Mouse (Mus musculus) cerebellum, adult 9-11 months (tissue): Measurements from ENCODE around the gene Ptbp1.
"Not testable (repeated sequence)": the region's sequence is repeated elsewhere in the genome, so short reads cannot be mapped to it uniquely, and the experiment has no call there.

Experiments
- DNase-seq: peaks from one replicate; pipeline ENCODE4 v3.0.0; 2022

Ptbp1 gene

DNA sequence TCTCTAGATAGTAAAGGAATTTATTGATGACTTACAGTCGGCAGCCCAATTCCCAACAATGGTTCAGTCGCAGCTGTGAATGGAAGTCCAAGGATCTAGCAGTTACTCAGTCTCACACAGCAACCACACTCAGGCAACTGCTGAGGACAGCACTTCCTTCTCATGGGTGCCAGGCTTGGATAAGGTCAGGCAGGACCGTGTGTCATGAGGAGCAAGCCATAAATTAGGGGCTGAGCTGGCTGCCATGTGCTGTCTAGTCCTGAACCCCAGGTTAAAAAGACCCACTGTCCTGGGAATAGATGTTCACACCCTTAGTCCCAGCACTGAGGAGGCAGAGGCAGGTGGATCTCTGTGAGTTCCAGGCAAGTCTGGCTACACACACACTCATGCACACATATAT is 30.7 kb downstream of the Ptbp1 start:
- not testable (repeated sequence) for DNase-seq

DNA sequence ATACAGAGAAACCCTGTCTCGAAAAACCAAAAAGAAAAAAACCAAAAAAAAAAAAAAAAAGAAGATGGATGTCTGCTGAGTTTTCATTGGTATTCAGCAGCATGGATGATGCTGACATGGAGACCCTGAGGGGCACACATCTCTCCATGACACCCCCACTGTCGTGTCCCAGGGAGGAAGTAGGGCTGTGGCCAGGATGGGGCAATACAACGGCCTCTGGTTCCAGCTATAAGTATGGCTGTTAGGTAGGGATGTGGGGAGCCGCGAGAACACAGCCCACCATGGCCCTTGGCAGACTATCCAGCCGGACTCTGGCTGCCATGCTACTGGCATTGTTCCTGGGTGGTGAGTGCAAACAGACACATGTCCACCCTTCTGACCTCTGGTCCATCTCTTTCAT is 31.8 kb downstream of the Ptbp1 start, which contains the start of gene Elane:
Elane (plus strand) TSS at position 194 of the 400 bp plus-strand sequence.
- DNase-seq, result no peak

DNA sequence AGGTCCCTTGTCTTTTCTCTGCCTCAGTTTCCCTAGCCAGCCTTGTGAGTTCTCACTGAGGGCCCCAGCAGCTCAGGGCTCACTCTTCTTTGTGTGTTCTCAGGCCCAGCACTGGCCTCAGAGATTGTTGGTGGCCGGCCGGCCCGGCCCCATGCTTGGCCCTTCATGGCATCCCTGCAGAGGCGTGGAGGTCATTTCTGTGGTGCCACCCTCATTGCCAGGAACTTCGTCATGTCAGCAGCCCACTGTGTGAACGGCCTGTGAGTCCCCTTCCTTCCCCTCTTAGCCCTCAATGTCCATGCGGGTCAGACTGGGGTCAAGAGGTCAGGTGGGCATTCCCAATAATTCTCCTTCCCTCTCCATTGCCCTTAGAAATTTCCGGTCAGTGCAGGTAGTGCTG is 32.4 kb downstream of the Ptbp1 start:
- no peak for DNase-seq

DNA sequence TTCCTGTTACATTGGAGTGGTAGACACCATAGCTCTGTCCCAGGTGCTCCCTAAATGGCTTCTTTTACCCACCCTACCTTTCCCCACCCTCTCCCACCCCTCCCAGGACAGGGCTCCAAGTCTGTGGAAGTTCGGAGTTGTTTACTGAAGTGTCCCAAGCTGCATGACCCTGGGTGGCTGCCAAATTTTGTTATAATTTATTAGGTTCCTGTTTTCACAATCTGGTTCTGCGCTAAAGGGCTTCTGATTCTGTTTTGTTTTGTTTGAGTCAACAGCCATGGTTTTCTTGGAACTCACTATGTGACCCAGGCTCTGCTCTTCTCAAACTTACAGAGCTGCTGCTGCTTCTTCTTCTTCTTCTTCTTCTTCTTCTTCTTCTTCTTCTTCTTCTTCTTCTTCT is 35.2 kb downstream of the Ptbp1 start:
- no peak for DNase-seq

DNA sequence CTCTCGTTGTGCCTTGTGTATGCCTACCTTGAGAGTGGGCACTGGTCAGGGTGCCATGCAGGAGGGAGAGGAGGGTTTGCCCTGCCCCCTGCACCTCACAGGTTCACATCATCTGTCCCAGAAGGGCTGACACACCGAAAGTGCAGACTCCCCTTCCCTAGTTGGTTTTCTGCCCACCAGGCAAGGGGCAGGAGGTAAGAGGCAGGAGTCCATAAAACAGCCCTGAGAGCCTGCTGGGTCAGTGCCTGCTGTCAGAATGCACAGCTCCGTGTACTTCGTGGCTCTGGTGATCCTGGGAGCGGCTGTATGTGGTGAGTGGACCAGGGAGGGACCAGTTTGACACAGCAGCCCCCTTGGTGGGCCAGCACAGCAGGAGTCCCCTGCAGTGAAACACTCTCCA is 36.4 kb downstream of the Ptbp1 start, which contains the start of gene Cfd:
Cfd (plus strand) TSS at position 184 of the 400 bp plus-strand sequence.
- DNase-seq, result no peak

DNA sequence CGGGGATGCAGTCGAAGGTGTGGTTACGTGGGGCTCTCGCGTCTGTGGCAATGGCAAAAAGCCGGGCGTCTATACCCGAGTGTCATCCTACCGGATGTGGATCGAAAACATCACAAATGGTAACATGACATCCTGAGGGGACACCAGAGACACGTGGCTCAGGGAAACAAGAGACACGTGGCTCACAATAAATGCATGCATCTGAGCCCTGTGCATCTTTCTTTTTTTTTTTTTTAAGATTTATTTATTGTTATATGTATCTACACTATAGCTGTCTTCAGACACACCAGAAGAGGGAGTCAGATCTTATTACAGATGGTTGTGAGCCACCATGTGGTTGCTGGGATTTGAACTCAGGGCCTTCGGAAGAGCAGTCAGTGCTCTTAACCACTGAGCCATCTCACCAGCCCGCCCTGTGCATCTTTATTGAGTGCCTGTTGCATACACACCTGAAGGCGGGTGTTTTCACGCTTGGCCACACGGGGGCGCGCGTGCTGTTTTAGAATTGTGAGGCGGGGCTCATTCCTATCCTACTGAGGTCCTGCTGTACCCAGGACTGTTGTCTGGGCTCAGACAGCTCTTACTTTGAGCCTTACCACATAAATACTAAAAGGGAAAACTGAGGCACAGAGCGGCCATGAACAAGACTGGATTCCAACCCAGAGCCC is 38.4 kb downstream of the Ptbp1 start:
- DNase-seq, result peak; percentile 82

DNA sequence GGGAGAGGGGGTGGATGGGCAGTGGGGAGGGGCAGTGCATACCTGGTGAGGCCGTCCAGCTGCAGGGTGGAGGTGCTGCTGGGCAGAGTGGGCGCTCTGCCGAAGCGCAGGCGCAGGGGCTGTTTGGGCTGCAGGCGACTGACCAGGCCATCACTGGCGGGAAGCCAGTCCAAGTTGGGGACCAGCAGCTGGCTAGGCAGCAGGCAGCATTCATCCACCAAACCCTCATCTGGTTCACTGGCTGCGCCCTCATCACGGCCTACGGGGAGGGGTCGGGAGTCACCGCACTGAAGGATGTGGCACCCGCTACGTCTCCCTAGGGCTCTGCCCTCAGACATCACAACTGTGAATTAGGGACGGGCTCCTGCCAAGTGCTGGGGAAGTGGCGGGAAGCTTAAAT is 42.1 kb downstream of the Ptbp1 start:
- DNase-seq, result no peak

DNA sequence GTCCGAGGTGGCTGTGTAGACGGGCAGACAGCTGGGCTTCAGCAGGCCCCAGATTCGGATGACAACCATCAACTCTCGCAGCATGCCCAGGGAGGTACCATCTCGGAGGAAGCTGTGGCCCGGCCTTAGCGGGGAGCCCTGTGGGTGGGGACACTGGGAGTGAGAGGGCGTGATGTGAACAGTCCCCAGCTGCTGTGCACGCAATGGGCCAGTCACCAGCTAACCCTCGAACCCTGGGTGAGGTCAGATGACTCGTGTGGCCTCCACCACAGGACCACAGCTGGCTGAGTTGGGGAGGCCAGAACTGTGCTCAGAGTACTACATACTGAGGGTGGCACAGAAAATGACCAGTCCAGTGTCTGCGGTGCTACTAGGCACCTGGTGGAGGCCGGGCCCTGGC is 42.6 kb downstream of the Ptbp1 start:
- no peak for DNase-seq

DNA sequence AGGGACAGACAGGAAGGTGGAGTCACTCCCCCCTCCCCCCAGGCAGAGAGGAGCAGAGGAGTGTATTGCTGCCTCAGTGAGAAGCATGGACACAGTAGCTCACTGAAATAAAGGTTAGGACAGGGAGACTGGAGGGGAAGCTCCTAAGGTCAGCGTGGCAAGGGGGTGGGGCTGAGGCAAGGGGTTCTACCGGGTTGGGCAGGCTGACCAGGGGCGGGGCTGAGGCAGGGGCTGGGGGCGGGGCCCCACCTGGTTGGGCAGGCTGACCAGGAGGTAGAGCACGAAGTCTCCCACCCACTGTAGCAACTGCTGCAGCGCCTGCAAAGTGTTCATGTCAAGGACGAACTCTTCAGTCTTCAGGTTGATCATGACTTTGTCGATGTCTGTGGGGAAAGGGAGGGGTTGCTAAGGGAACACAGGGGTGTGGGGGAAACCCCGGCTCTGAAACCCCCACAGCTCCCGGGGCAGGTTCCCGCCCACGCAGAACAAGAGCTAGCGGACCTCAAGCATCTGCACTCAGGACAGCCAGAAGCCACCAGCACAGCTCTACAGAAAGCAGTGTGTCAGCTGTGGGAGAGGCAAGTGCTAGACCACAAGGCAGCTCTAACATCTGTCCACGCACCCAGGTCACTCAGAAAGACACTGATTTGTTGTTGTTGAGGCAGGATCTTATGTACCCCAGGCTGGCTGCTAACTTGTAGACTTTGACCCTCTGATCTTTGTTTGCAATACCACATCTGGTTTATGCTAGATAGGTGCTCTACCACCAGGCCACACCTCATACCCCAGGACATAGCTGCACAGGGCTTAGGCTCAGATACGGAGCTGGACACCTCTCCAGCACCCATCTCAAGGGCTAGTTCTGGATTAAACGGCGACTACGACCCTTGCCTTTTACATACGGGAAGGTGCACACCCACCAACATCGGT is 43.4 kb downstream of the Ptbp1 start:
- no peak for DNase-seq

DNA sequence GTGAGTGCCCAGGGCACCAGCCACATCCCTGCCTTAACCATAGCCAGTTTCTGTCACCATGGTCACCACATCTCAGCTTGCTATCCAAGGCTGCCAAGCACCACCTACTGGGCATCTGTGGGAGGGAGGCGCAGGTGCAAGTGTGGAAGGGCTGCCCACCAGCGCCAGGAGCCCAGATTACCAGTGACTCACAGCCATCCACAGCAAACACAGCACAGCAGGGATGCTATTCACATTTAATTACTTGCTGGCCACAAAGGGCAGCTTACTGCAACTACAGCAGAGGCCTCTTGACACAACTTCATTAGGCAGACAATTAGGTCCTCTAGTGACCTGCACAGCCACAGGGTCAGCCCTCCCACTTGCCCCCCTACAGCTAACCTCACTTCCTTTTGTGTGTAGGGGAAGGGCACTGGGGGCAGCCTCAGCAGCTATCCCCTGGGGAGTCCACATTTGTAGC is 46.8 kb downstream of the Ptbp1 start:
- DNase-seq, result no peak

DNA sequence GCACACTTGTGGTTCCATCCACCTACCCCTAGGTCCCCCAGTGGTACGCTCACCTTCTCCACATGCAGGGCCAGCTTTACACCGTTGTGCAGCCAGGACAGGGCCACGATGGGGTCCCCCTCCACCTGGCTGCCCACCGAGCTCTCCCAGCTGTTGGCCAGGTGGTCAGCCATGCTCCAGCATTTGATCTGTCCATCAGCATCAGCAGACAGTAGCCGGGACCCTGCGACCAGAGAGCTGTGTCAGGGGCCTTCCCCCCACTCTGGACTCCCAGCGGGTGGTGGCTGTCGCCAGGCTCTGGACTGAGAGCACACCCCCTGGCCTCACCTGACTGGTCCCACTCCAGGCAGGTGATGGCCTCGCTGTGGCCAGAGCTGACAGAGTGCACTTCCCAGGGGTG is 52.5 kb downstream of the Ptbp1 start:
- peak; percentile 68 for DNase-seq

DNA sequence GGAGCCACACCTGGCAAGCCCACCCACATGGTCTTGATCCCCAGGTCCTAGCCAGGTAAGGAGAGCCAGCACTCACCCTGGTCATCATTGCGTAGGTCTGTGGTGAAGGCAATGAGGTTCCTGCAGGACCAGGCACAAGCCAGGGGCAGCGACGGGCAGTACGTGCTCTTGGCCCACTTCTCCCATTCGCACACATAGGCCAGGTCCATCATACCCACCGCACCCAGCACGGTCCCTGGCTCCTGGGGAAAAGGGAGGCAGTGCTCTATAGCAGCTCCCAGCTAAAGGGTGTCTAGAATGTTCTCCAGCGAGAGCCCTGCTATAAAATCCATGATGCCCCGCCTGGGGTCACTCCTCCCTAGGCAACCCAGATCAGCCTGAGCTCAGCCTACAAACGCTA is 53.2 kb downstream of the Ptbp1 start:
- DNase-seq, result peak; percentile 62

DNA sequence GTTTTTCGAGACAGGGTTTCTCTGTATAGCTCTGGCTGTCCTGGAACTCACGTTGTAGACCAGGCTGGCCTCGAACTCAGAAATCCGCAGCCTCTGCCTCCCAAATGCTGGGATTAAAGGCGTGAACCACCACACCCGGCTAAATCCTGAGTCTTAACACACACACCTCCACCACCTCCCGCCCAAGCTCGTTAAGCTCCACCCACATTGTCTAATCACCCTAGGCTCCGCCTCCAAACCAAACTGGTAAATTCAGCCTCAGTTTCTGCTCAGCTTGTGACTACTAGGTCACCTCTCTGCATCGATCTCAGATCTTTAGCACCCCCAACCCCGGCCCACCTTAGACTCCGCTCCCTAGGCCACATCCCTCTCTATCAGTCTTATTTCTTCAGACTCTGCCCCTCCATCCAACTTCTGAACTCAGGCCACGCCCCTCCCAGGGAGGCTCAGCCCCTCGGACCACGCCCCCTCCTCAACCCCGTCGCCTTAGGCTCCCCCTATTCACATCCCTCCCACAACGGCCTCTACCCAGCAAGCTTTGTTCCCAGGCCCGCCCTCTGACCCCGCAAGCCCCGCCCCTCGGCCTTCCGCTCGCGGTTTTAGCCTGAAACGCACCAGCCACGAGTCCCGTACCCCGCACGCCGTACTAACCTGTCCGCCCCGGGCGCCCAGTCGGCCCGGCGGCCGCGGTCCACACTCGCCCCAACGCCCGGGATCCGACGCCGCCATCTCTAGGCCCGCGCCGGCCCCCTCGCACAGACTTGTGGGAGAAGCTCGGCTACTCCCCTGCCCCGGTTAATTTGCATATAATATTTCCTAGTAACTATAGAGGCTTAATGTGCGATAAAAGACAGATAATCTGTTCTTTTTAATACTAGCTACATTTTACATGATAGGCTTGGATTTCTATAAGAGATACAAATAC is 54.2 kb downstream of the Ptbp1 start, which contains the start of gene Med16:
Med16 (minus strand) TSS at position 757 of the 925 bp plus-strand sequence.
- peak; percentile 98 for DNase-seq

DNA sequence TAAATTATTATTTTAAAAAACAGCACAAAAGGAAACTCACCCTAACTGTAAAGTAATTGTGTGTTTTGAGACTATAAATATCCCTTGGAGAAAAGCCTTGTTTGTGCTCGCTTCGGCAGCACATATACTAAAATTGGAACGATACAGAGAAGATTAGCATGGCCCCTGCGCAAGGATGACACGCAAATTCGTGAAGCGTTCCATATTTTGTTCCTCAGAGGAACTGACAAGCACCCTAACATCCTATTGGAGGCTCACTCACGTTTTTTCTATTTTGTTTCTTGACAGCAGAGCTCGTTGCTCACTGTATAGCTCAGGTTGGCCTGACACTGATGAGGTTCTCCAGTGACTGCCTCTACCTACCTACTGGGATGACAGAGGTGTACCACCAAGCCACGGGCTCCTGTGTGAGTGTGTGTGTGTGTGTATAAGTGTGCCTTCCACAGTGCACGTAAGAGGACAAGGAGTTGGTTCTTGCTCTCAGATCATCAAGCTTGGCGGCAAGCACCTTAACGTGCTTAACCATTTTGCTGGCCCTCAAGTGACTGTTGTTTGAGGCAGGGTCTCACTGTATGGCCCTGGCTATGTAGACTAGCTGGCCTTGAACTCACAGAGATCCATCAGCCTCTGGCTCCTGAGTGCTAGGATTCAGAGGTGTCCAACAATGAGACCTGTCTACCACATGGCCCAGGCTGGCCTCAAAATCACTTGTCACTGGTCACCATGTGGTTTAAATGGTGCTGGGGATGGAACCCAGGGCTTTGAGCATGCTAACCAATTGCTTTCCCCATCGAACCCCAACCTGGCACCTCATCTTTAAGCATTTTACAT is 55.1 kb downstream of the Ptbp1 start:
- peak; percentile 70 for DNase-seq

DNA sequence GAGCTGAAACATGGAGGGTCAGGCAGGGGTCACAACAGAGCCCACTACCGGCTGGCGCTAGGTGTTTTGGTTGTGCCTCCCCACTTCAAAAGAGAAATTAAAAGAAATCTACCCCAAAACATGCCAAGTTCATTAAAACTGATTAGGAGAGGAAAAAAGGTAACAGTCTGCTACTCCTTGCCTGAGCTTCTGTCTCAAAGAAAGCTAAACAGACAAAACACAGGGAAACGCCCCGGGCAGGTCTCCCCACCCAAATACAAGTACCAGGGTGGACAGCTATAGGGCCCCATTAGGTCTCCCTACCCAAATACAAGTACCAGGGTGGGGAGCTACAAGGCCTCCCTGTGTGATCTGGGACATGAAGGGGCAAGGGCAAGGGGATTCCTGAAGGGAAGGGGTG is 56.3 kb downstream of the Ptbp1 start, which contains the start of gene Gm26602:
Gm26602 (plus strand) TSS at position 301 of the 400 bp plus-strand sequence.
- DNase-seq, result peak; percentile 37

DNA sequence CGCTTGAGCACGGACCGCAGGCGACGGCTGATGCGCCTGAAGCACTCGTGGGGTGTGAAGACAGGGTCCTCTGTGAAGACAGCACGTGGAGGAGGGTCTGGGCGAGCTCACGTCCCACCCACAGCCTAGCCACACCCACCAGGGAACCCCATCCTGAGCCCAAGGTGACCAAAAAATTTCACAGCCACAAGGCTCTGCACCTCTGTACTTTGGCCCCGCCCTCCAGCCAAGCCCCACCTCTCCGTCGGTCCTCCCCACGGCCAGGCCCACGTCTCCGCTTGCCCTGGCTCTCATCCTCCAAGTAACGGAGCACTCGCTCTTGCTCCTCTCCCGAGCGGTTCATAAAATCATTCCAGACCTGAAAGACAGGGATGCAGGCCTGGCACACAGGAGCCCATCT is 58.2 kb downstream of the Ptbp1 start:
- peak; percentile 56 for DNase-seq
